Mouse (Mus musculus) right cerebral cortex, postnatal 25 days (tissue): ENCODE measurements around the gene Lrrc7.

Source experiments
- DNase-seq: peaks from one replicate; pipeline ENCODE4 v3.0.0; 2022

Lrrc7 gene

DNA sequence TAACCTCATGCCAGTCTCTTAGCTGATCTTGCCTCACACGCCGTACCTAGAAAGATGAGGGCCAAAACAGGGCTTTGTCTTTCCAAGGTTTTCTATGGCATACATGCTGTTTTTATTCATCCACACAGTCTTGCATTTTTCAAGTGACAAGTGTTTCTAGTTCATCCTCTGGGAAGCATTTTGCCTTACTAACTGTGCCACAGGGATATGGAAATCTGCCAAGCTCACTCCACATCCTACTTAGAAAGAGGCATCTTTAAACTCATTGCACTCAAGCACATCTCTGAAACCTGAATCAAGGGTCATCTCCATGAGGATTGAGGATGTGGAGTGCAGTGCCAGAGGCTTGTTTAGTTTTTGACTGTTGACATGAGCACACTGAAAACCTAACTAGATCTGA is 199.9 kb downstream of the Lrrc7 start:
- no peak for DNase-seq

DNA sequence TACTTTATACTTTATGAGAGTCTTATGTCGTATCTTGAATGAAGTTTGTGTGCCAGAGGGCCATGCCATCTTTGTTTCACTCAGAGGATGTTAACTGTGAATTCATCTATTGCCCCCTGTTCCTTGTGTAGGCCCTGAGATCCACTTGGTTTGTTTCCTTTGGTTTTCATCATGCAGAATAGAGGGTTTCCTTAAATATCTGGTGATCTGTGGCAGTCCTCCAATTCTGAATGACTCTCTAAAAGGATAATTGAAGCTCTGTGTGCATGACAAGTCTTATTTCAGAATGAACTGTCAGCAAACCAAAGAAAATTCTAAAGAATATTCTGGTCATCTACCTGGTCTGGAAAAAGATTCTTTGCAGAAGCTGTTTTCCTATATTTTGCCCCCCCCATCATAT is 205.3 kb downstream of the Lrrc7 start:
- no peak for DNase-seq

DNA sequence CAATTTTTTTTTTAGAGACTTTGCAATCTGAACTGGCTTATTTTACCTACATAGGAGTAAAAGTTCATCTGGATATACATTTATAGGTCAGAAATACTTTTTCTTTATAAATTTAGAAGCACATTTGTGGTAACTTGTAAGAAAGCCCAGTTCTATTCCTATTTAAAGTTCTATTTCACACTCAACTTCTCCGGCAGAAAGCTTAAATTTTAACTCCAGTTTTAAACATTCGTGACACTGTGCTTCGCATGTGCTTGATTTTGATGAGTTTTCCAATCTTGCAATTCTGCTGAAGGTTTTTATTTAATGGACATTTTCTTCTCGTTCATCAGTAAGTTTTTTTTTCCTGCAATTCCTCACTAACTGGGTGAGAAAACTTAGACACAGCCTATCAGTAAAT is 205.8 kb downstream of the Lrrc7 start:
- DNase-seq, result no peak

DNA sequence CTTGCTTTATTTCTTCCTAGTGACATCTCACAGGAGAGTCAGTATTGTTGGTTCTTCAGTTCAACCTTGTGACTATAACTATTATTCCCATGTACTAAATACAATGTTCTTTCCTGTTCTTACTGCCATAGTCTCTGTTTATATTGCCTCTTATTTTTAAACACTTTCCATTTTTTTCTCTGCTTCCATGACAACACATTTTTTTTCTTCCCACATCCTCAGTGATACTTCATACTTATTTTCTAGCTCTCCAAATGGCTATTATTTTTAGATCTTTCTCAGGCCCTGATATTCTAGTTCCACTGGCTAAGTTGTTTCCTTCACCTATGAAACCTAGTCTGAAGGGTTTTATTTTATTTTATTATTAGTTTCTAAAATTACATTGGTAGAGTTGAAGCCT is 221.2 kb downstream of the Lrrc7 start:
- DNase-seq, result no peak

DNA sequence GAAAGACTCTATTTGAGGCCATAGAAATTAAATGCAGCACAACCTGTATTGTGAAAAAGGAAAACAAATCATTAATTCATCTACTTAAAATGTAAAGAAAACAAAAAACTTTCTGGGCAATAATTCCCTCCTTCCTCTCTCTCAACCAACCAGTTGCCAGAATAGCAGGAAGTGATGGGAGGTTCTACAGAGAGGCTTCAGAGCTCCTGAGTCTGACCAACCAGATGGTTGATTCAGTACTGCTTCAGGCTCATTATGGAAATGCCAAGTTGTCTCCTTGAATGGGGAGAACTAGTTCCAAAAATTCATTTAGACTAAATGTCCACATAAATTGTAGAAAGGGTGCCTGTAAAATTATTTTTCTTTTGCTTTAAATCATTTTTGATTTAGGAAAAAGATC is 231.9 kb downstream of the Lrrc7 start:
- DNase-seq, result no peak

DNA sequence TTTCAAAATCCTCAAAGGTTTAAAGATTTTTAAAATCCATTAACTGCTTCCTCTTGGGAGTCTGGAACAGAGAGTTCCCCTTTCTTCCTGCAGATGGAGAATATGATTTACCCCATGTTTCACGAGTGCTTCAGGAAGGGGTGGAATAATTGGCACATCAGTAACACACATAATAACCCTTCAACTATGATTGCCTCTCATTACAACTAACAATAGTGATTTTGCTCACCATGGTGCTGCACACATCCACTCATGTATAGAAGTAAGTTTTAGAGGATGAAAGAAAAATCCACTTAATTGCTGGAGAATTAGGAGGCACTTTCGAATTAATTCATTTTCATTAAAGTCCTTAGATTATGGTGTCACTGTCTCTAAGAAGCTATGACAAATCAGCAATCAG is 251.6 kb downstream of the Lrrc7 start:
- no peak for DNase-seq

DNA sequence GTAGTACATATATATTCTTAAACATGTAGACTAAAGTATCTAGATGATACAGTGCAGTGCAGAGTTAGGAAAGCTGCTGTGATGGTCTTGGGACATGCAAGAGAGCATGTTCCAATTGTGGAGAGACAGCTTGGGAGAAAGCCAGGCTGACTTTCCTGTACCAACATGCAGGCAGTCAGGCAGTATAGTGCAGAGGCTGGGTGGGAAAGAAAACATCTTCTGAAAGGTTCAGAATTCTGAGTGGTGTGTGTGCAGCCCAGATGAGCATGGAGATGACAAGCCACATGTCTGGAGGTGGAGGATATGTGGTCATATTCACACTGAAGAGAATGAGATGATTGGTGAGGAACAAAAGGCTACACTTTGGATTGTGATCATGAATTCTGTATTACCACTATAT is 254.6 kb downstream of the Lrrc7 start:
- DNase-seq, result no peak

DNA sequence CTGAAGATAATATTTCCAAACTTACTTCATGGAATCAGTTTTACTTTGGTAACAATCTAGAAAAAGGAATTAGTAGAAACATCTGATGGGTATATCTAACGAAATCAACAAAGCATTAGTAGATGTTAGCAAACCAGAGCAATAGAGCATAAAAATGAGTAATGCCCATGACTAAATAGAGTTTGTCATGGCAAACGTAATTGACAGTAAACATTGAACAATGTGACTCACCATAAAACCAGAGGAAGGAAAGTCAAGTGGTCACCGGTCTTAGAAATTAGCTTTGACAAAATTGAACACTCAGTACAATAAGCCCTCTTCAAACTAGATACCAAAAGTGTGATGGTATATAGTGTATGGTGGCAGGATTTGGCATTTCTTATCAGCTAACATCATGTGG is 263.3 kb downstream of the Lrrc7 start:
- DNase-seq, result no peak

DNA sequence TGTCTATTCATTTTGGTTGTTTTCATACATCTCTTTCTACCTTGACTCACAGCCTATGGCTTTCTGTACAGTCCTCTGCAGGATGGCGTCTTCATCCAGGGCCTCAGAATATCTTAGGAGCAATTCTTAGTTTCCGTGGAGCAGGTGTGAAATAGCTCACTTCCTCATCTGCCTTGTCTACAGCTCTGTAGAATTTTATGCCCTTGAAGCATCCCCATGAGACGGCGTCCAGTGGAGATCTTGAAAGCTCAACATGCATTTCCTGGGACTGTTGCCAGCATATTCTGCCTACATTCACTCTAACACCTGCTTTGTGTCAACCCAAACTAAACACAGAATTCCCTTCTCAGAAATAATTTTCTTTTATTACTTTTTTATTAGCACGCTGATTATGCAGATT is 267.0 kb downstream of the Lrrc7 start:
- no peak for DNase-seq

DNA sequence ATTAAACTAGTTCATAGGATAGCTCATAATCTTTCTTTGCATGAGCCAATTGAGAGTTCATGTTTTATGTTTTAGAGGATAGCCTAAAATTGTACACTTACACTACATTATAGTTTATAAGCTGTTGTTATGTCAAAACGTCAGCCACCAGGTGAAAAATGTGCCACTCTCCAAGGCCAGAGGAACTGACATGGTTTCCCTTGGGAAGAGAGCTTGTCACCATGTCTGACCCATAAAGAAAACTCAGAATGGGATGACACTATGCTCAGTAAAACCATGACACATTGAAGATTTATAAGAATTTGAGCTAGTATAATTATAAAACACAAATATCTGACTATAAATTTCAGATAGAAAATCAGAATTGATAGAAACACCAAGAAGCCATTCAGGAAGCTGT is 277.6 kb downstream of the Lrrc7 start:
- DNase-seq, result no peak

DNA sequence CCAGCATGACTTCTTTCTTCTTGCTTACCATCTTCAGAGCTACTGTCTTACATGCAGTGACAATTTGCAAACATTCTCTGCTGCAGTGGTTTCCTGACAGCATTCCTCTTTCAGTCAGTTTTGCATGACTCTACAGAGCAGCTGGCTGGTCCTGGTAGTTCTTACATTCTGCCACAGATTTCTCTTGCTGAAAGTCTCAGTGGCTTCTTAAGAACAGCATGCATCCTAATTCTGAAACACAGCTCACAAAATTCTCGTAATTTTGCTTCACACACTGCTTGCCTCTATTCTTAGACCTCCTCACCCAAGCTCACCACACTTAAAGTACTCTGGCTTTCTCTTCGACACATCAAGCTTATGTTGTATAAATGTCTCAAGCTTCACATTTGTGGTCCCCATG is 283.4 kb downstream of the Lrrc7 start:
- no peak for DNase-seq

DNA sequence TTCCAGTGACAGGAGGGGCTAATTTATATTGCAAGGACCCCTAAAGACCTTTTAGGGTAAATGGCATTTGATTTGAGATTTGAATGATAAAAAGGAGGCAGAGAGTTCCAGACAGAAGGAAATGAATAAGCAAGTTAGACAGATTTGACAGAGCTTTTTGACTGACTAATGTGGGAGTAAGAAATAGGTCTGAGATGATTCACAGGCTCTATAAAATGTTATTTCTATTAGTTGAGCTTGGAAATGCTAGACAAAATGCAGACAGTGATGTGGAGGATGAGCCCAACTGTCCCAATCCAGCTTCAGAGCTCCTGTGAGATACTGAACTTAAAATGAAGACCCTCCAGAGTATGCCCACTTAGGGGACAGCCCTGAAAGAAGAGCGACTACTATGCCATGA is 289.3 kb downstream of the Lrrc7 start:
- DNase-seq, result no peak

DNA sequence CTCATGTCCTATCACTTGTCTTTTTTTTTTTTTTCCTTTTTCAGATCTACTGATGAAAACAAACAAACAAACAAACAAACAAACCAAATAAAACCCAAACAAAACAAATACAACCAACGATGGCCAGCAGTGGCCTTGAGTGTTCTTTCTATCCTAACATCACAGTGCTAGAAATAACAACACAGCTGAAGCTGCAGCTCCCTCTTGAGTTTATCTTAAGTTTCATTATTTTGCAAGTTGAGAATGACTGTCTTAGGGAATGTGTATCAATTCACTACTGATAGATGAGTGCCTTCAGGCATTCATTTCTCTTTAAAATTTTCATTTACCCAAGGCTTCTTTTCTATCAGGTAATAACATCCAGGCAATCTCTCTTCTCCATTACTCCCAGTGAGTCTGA is 291.1 kb downstream of the Lrrc7 start:
- DNase-seq, result no peak

DNA sequence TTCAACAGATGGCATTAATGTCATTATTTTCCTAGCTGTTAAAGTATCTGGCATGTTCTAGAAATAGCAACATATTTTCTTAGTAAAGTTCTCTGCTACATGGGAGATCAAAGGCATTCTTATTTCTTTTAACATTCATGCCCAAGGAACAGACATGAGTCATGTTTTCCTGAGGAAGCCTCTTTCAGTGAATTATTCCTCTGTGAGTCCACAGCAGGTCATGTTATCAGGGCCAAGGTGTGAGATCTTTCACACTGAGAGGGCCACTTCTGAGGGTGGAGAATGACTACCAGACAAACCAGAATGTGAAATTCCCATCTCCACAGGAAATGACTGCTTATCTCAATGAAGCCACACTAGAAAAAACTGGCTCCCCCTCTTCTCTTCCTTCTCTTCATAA is 309.4 kb downstream of the Lrrc7 start:
- DNase-seq, result no peak

DNA sequence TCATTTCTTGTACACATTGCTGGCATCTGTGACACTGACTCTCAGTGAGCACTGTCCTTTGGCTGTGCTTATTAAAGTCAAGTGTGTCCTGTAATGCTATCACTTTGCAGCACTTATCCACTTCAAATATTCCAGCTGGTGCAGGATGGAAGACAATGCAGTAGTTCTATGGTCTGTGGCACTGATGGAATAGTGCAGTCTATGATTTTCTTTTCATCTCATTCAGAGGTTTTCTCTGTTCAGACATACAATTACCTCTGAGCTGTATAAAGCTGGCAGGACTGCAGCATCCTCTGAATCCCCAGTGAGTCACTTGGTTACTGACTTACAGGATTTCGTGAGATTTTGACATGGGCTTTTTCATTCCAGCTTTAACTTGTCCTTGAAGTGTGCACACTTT is 314.3 kb downstream of the Lrrc7 start:
- DNase-seq, result no peak

DNA sequence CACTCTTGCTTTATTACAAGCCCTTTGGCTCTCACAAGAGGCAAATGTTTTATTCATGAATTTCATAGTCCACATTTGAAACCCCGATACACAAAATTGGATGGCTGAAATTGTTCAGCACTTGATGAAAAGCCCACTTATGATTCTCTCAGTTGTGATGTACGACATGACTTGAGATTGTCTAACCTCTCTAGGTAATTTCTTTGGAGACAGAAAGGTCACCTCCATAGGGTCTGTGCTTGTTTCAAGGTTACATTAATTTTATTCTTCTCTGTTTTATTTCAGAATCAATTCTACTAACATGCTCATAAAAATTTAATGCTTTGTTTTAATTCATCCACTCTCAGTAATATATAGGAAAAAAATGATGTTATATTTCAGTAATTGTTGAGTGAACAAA is 351.4 kb downstream of the Lrrc7 start:
- no peak for DNase-seq

DNA sequence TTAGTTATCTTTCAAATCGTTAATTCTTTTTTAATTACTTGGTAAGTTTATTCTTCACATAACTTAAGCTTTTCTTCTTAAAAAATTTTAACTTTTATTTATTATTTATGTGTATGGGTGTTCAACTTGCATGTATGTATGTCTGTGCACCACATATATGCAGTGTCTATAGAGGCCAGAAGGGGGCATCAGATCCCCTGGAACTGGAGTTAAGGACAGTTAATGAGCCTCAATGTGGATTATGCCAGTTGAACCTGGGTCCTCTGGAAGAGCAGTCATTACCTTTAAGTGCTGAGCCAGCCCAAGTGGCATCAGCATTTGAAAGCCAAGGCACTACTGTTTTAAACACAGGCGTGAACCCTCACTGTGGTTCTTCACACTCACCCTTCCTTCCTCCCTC is 352.0 kb downstream of the Lrrc7 start:
- no peak for DNase-seq

DNA sequence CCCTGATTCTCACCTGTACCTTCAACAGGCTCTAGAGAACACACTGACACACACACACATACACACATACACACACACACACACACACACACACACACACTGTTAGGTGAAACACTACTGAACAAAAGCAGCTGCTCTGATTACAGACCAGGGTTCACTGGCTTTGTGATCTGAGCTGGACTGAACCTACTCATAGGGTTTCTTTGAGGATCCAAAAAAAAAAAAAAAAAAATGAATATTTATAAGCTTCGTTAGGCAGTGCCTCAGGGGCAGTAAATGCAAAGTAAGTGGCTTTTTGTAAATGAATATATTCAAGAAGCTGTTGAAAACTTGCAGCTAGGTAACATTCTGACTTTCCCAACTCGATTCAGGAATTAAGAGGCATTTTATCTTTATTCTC is 354.2 kb downstream of the Lrrc7 start:
- no peak for DNase-seq

DNA sequence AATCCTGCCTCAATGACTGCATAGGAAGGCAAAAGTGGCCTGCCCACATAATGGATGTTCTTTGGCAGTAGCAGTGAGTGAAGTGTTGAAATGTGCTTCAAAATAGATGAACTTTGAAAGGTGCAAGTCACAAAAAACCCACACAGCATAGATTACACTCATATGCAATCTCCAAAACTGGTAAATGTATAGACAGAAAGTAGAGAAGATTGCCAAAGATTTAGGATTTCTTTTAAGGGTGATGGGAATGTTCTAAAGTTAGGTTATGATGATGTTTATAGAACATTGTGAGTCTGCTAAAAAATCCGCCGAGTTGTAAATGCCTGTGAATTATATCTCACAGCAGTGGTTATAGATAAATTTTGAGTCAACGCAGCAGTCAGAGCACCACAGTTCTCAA is 359.2 kb downstream of the Lrrc7 start:
- no peak for DNase-seq

DNA sequence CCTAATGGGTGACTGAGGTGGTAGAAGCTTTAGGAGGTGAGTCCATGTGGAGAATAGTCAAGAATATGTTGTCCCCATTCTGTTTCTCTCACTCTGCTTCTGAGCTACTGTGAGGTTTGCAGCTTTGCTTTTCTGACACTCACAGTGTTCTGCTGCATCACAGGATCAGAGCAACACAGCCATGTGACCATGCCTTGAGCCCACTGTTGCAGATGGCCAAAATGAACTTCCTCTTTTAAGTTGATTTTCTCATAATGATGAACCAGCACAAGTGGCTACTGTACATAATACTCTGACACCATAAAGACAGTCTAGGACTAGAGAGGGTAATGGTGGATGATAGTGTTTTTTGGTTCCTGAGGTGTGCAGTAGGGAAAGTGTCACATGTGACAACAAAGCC is 366.6 kb downstream of the Lrrc7 start:
- DNase-seq, result no peak

DNA sequence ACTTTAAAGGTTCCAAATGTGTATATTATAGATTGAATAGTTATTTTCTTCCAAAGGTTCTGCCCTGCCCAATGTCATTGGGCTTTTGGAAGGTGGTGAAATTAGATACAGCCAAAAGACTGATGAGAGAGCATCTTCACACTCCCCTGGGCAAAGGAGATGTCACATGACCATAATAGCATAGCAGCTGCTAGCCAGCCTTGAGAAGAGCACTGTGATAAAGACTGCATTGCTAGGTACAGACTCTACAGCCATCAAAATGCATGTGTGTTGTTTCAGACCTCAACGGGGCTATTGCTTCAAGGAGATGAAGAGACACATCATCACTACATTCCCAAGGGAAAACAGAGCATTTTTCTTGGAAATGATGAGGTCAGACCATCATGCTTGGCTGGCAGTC is 368.8 kb downstream of the Lrrc7 start:
- DNase-seq, result no peak

DNA sequence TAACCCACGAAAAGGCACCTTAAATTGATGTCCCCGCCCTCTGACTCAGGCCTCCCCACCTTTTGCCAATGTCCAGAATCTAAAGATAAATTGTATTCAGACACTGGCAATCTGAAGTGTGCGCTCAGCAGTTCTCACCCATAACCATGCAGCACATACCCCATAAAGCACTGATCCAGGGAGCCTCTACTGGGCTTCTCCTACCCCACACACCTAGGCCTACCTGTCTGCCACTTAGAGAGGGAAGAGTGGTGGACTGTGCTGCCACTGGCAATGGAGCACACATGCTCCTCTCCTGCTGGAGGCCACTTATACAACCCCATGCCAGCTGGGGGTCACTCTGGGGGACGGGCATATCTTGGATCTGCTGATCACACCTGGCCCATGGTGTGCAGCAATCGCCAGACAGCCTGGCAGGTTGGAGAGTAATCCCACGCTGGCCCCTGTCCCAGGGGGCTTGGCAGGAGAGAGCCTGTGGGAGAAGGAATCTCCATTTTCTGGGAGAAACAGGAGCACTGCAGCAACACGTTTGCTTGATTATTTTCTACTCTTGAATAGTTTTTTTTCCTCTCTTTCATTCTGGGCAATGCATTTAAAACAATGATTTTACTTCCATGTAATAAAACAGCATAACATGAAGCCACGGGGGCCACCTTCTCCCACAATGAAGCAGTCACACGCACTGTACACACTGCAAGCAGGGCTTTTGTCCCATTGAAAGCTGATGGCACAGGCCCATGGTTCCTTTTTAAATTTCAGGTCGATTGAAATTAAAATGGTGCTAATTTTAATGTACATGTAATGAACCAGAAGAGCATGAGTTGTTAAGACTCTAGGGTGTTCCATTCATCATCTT is 386.9 kb downstream of the Lrrc7 start:
- no peak for DNase-seq

DNA sequence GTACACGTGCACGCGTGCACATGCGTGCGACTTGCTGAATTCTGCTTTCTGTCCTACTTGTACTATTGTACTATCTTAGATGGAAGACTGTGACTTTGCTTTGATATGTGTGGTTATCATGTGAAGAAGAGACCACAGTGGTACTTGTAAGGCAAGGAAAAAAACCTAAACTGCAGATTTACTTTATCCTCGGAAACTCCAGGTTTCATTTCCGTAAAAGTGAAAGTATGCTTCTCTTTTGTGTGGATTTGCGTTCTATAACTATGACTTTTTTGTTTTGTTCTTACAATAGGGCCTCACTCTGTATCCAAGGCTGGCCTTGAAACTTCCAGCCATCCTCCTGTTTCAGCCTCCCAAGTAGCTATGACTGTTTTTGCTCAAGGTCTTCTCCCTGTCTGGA is 392.8 kb downstream of the Lrrc7 start:
- DNase-seq, result no peak

DNA sequence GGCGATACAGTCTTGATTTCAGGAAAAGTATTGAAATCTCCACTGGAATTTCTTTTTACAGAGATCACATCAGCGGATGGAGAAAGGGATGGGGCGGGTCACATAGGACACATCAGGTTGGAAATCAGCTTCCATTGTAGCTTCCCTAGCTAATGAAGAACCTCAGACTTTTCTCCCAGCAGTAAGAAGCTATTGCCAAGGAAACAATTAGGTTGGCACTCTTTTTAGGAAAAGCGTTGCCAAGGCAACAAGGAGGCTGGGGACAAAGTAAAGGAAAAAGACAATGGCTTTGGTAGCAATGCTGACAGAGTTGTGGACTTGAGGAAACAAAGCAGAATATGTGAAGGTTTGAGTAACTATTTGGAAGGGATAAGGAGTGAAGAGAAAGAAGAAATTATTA is 393.6 kb downstream of the Lrrc7 start:
- no peak for DNase-seq

DNA sequence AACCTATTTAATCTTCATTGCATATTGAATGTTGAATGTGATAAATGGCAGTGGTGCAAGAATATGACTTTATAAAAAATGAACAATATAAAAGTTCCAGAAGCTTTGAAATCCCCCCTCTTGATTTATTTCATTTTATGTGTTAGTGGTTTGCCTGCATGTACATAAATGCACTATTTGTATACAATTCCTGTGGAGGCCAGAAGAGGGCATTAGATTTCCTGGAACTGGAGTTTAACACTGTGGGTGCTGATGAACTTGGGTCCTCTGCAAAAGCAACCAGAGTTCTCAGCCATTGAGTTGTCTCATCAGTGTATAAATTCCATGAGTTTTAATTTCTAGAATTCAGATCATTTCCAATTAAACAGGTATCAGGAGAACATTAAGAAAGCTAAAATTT is 397.0 kb downstream of the Lrrc7 start:
- no peak for DNase-seq

DNA sequence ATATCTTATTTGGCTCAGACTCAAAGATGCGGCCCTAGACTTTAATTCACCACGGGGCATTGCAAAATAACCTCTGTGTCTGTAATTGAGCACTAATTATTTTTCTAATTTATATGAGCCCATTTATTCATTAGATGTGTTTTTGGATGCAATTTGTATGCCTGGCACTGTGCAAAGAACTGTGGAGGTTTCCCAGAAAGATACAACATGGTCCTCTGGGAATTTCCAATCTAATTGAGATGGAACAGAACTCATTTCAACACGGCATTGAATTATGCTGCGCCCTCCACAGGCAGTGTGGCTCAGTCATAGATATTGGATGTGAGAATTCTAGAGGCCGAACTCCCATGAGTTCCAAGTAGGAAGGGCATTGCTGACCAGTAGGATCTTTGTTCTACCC is 397.6 kb downstream of the Lrrc7 start:
- no peak for DNase-seq
